Mouse (Mus musculus): Measurements from ENCODE around the gene Noto. TPM values are rescaled to one million over a fixed set of nuclear protein-coding genes. Genes with fewer than 3 reads are reported as not detected.
A peak's percentile ranks its signal among the peaks of the same experiment; 100 is the strongest.

Noto gene
- not detected in 2 replicates for polyA plus RNA-seq (2014; fragmentation: Nextera tagmentation; extraction: Ambion mirVana)

DNA sequence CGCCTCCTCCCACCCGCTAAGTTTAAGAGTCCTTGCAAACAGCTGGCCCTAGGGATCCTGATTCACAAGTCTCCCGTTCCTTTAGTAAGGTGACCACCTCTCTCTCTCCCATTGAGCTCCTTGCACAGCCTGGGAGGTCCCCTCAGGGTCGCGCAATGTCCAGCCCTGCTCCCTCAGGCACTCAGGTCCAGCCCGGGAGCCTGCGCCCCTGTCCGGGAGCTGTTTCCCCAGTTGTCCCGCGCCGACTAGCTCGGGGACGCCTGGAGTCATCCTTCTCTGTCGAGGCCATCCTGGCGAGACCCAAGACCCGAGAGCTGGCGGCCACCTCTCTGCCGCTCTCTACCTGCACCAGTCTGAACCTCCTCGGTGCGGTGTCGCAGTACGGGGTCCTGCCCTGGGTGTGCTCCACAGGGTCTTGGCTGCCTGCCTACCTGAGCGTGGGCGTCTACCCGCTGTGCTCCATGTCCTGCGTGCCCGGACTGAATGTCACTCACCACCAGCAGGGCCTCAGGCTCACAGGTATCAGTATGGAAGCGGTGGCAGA, at the start of gene Noto:
Noto (plus strand) TSS at position 51 of the 544 bp plus-strand sequence.
- no peaks in the 10 kb centered on the region for H3K9me3 ChIP-seq (ENCODE audit: control insufficient read depth, low read length)
- H3K4me3 ChIP-seq (ENCODE audit: low read depth, low read length): 0 out of 2 replicates have a peak within 1 kb of the TSS, but pooled peaks have one; percentile 2
- H3K27me3 ChIP-seq (ENCODE audit: control insufficient read depth, insufficient read depth, low read length): peaks cover 10% of the 10 kb centered on the region
- DNase-seq (ENCODE audit: low spot score) (peak; percentile 26), ATAC-seq (ENCODE audit: insufficient number of reproducible peaks, low FRiP score, low TSS enrichment, low read depth) (no peak)
- H3K36me3 ChIP-seq (ENCODE audit: control insufficient read depth, insufficient read depth, low read length): no peaks in the 10 kb centered on the region
- H3K4me1 ChIP-seq (ENCODE audit: control insufficient read depth, insufficient read depth, low read length): no peaks in the 10 kb centered on the region
- no peak within 1 kb of the TSS for H3K27ac ChIP-seq (replicated peaks; ENCODE audit: low read depth, low read length)
- no peak within 1 kb of the TSS; the same call in 1 of the 2 replicates for H3K4me2 ChIP-seq (ENCODE audit: low read depth, severe bottlenecking)
- 9% methylated on average over 28 of the region's 28 CpGs for WGBS
- no peak within 1 kb of the TSS for H3K9ac ChIP-seq (ENCODE audit: low read length)

- peak; percentile 5; the same call in 1 of the 2 replicates for ATAC-seq (ENCODE audit: insufficient number of reproducible peaks, low FRiP score, low TSS enrichment, low read depth)
- Histone ChIP-seq H3K9me3 (ENCODE audit: control insufficient read depth, low read length) (no peaks in the 10 kb centered on the region), H3K36me3 (ENCODE audit: control insufficient read depth, insufficient read depth, low read length) (no peaks in the 10 kb centered on the region), H3K4me1 (ENCODE audit: control insufficient read depth, insufficient read depth, low read length) (no peaks in the 10 kb centered on the region), H3K27me3 (ENCODE audit: control insufficient read depth, insufficient read depth, low read length) (no peaks in the 10 kb centered on the region), H3K4me2 (ENCODE audit: low read depth, severe bottlenecking) (peak within 1 kb of the TSS; percentile 96), H3K4me3 (ENCODE audit: low read depth, low read length) (peak within 1 kb of the TSS; percentile 74), H3K27ac (replicated peaks; ENCODE audit: low read depth, low read length) (no peak within 1 kb of the TSS; the same call in 1 of the 2 replicates), H3K9ac (ENCODE audit: low read length) (peak within 1 kb of the TSS; percentile 76)
- DNase-seq (ENCODE audit: low spot score): no peak
- WGBS: 2% methylated on average over 67 of the region's 80 CpGs
Measured at GRCm38 (mm10) chr6:85373951-85374733, 49.5 kb upstream of the Noto start, which contains the start of gene Rab11fip5. Gene Rab11fip5, minus strand, starts transcription at chr6:85374634.

DNA sequence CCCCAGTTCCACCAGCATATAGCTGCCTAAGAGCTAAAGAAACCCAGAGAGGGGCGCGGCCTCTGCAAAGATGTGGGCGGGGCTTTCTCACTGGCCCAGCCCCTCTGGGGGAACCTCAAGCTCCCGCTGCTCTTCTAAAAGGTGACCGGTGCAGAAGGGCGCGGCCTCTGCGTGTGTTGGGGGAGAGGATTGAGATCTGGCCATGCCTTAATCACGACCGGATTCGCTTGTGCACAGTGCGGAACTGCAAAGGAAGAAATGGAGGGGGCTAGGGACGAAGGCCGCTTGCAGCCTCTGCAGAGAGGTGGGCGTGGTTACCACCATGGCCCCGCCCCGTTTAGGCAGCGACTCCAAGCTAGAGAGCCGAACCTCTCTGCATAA, 49.0 kb upstream of the Noto start:
- H3K27ac ChIP-seq (replicated peaks; ENCODE audit: low read depth, low read length): no peak overlapping the region
- ATAC-seq (ENCODE audit: insufficient number of reproducible peaks, low FRiP score, low TSS enrichment, low read depth) (peak; percentile 93), DNase-seq (ENCODE audit: low spot score) (peak; percentile 97)
- WGBS: under 1% methylated on average over 19 of the region's 19 CpGs
- peak overlapping the region; percentile 76; the same call in 1 of the 2 replicates for H3K9ac ChIP-seq (ENCODE audit: low read length)
- H3K27me3 ChIP-seq (ENCODE audit: control insufficient read depth, insufficient read depth, low read length): no peaks in the 10 kb centered on the region
- peak overlapping the region; percentile 74 for H3K4me3 ChIP-seq (ENCODE audit: low read depth, low read length)
- H3K9me3 ChIP-seq (ENCODE audit: control insufficient read depth, low read length): no peaks in the 10 kb centered on the region
- H3K4me1 ChIP-seq (ENCODE audit: control insufficient read depth, insufficient read depth, low read length): no peaks in the 10 kb centered on the region
- H3K4me2 ChIP-seq (ENCODE audit: low read depth, severe bottlenecking): peak overlapping the region; percentile 96
- no peaks in the 10 kb centered on the region for H3K36me3 ChIP-seq (ENCODE audit: control insufficient read depth, insufficient read depth, low read length)

DNA sequence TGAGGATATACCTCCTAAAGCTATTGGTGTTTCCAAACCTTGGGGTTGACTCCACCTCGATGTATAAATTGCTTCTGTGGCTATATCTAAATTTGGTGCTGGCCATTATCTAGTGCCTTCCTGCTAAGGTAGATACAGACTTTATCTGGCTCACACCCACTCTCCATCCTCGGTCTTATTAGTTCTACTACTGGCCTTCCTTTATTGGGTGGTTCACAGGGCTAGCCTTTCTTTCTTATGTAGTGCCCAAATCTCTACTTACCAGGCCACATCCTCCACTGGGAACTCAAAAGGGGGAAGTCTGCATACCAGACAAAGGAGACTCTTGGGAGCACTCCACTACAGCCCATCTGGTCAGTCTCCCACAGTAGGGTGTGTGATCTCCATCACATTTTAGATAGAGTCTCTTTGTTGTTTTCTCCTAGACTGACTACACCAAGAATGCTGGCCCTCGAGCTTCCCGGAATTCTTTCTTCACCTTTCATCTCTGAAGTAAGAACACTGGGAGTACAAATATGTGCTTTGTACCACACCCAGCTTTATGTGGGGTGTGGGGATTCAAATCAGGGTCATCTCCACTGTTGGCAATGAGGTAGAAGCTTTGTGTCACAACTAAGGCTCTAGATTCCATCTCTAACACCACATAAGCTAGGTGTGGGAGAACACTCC, 46.5 kb upstream of the Noto start:
- Histone ChIP-seq H3K9me3 (ENCODE audit: control insufficient read depth, low read length) (no peaks in the 10 kb centered on the region), H3K9ac (ENCODE audit: low read length) (no peak overlapping the region), H3K4me3 (ENCODE audit: low read depth, low read length) (no peak overlapping the region), H3K27ac (replicated peaks; ENCODE audit: low read depth, low read length) (no peak overlapping the region), H3K4me2 (ENCODE audit: low read depth, severe bottlenecking) (no peak overlapping the region), H3K27me3 (ENCODE audit: control insufficient read depth, insufficient read depth, low read length) (no peaks in the 10 kb centered on the region), H3K4me1 (ENCODE audit: control insufficient read depth, insufficient read depth, low read length) (0 out of 2 replicates have a peak, but pooled peaks cover 3% of the 10 kb centered on the region), H3K36me3 (ENCODE audit: control insufficient read depth, insufficient read depth, low read length) (no peaks in the 10 kb centered on the region)
- ATAC-seq (ENCODE audit: insufficient number of reproducible peaks, low FRiP score, low TSS enrichment, low read depth) (no peak), DNase-seq (ENCODE audit: low spot score) (no peak)
- 77% methylated on average over 4 of the region's 4 CpGs for WGBS

GRCm38 (mm10) chr6:85377876-85378275, 45.8 kb upstream of the Noto start:
- Histone ChIP-seq H3K4me1 (ENCODE audit: control insufficient read depth, insufficient read depth, low read length) (0 out of 2 replicates have a peak, but pooled peaks cover 3% of the 10 kb centered on the region), H3K27ac (replicated peaks; ENCODE audit: low read depth, low read length) (no peak overlapping the region), H3K4me3 (ENCODE audit: low read depth, low read length) (no peak overlapping the region), H3K4me2 (ENCODE audit: low read depth, severe bottlenecking) (no peak overlapping the region), H3K27me3 (ENCODE audit: control insufficient read depth, insufficient read depth, low read length) (no peaks in the 10 kb centered on the region), H3K36me3 (ENCODE audit: control insufficient read depth, insufficient read depth, low read length) (no peaks in the 10 kb centered on the region), H3K9me3 (ENCODE audit: control insufficient read depth, low read length) (no peaks in the 10 kb centered on the region), H3K9ac (ENCODE audit: low read length) (no peak overlapping the region)
- WGBS: 49% methylated on average over 5 of the region's 5 CpGs
- no peak for ATAC-seq (ENCODE audit: insufficient number of reproducible peaks, low FRiP score, low TSS enrichment, low read depth)
- DNase-seq (ENCODE audit: low spot score): no peak

DNA sequence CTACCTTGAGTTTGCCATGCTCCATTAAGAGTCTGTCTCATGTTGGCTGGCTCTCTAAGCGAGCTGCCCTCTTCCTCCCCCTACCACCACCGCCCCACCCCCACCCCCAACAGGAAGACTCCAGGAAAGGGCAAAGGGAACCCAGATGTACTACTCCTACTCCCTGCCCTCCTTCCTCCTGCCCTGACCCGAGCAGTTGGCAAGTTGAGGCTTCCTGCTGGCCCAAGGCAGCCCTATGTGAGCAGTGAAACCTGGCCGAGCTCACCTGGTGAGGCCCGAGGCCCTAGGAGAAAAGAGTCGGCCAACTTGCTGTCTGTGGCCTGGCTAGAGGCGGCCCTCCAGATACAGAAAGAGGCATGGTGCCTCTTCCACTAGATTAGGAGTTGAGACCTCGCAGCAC, 45.1 kb upstream of the Noto start:
- WGBS: 45% methylated on average over 8 of the region's 8 CpGs
- Histone ChIP-seq H3K9ac (ENCODE audit: low read length) (no peak overlapping the region), H3K9me3 (ENCODE audit: control insufficient read depth, low read length) (no peaks in the 10 kb centered on the region), H3K36me3 (ENCODE audit: control insufficient read depth, insufficient read depth, low read length) (no peaks in the 10 kb centered on the region), H3K4me1 (ENCODE audit: control insufficient read depth, insufficient read depth, low read length) (0 out of 2 replicates have a peak, but pooled peaks cover 3% of the 10 kb centered on the region), H3K4me3 (ENCODE audit: low read depth, low read length) (no peak overlapping the region), H3K27ac (replicated peaks; ENCODE audit: low read depth, low read length) (no peak overlapping the region), H3K27me3 (ENCODE audit: control insufficient read depth, insufficient read depth, low read length) (no peaks in the 10 kb centered on the region), H3K4me2 (ENCODE audit: low read depth, severe bottlenecking) (no peak overlapping the region)
- ATAC-seq (ENCODE audit: insufficient number of reproducible peaks, low FRiP score, low TSS enrichment, low read depth): no peak
- DNase-seq (ENCODE audit: low spot score): no peak

DNA sequence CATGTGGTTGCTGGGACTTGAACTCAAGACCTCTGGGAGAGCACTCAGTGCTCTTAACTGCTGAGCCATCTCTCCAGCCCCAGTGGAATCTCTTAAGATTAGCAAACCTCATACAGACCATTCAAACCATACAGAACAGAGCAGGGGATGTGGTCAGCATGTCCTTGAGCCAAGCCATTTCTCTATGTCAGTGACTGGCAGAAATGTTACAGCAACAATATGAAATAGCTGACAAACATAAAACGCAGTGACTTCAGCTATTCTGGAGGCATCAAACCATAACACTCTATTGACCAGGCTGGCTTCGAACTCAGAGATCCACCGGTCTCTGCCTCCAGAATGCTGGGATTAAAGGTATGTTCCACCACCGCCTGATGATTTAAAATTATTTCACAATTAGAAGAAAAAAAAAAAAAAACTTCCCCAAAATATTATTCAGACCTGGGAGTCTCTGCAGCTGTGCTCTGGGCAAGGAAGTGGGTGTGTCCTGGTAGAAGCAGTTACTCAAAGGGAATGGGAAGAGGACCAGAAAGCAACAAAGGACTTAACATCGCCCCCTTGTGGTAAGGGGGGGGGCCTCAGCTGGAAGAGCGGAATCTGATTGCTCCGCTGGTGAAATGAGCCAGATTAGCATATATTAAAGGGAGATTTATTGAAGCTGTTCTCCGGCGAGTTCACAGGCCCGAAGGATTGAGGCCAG, 43.3 kb upstream of the Noto start:
- H3K27ac ChIP-seq (replicated peaks; ENCODE audit: low read depth, low read length): no peak overlapping the region
- H3K4me2 ChIP-seq (ENCODE audit: low read depth, severe bottlenecking): peak overlapping the region; percentile 3; the same call in 1 of the 2 replicates
- H3K4me1 ChIP-seq (ENCODE audit: control insufficient read depth, insufficient read depth, low read length): 0 out of 2 replicates have a peak, but pooled peaks cover 3% of the 10 kb centered on the region
- H3K9me3 ChIP-seq (ENCODE audit: control insufficient read depth, low read length): no peaks in the 10 kb centered on the region
- DNase-seq (ENCODE audit: low spot score): peak; percentile 87
- H3K27me3 ChIP-seq (ENCODE audit: control insufficient read depth, insufficient read depth, low read length): no peaks in the 10 kb centered on the region
- H3K9ac ChIP-seq (ENCODE audit: low read length): no peak overlapping the region
- H3K4me3 ChIP-seq (ENCODE audit: low read depth, low read length): no peak overlapping the region
- H3K36me3 ChIP-seq (ENCODE audit: control insufficient read depth, insufficient read depth, low read length): no peaks in the 10 kb centered on the region
- 27% methylated on average over 10 of the region's 10 CpGs for WGBS
- peak; percentile 67; the same call in 1 of the 2 replicates for ATAC-seq (ENCODE audit: insufficient number of reproducible peaks, low FRiP score, low TSS enrichment, low read depth)

All from limb, embryonic 11.5 days (tissue).